Mouse (Mus musculus) B cell, adult 2 months (primary cell): ENCODE results near the gene Tns1.

ENCODE experiments used
- DNase-seq, 2 experiments: peaks; one replicate each; pipeline ENCODE4 v3.0.0; 2022

Tns1 gene

DNA sequence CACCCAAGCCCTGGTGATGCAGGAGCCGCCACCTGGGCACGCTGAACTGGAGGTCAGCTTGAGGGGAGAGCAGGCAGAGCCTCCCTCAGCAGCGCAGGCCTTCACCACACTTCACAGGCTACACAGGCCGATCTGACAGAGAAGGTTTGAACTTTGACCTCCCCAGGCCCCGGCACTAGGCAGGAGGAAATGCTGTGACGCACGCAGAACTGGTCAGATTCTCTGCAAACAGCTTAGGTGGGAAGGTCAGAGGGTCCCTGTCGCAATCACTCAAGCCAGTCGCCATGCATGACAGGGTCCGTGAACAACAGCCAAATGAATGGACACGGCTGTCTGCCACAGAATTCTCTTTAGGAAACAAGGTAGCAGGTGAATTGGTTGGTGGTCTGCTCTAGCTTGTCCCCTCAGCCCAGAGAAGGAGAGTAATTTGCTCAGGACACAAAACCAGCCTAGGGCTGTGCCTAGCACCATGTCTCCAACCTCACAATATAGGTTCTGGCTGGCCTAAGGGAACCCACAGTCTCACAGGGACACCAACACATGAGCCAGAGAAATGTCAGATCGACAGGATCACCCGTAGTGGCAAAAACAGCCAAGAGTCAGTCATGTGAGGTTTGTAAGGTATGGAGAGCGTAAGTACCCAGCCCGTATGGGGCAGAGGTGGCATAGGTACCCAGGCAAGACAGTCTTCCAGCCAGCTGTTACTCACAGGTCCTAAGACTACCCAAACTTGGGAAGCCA, 194.9 kb downstream of the Tns1 start:
- DNase-seq = no peak

- no peak for DNase-seq
Measured at GRCm38 (mm10) chr1:73928385-73928784, 195.9 kb downstream of the Tns1 start.

DNA sequence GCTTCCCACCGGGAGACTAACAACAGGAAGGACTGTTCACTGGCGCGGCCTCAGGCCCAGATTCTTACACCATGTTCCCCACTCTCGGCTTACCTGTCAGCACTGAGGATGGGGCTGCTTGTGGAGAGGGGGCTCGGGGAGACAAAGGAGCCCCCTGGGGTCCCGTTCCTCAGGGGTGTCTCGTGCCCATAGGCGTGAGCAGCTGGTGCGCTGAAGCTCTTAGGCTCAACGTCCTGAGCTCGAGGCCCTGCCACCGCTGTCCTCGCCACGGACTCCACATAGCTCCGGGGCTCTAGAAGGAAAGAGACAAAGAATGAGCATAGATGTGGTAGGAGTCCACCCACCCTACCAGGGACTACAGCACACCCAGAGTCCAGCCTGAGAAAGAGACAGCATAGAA, 196.4 kb downstream of the Tns1 start:
- no peak for DNase-seq

- no peak for DNase-seq
Measured at GRCm38 (mm10) chr1:73926279-73926678, 198.0 kb downstream of the Tns1 start.

DNA sequence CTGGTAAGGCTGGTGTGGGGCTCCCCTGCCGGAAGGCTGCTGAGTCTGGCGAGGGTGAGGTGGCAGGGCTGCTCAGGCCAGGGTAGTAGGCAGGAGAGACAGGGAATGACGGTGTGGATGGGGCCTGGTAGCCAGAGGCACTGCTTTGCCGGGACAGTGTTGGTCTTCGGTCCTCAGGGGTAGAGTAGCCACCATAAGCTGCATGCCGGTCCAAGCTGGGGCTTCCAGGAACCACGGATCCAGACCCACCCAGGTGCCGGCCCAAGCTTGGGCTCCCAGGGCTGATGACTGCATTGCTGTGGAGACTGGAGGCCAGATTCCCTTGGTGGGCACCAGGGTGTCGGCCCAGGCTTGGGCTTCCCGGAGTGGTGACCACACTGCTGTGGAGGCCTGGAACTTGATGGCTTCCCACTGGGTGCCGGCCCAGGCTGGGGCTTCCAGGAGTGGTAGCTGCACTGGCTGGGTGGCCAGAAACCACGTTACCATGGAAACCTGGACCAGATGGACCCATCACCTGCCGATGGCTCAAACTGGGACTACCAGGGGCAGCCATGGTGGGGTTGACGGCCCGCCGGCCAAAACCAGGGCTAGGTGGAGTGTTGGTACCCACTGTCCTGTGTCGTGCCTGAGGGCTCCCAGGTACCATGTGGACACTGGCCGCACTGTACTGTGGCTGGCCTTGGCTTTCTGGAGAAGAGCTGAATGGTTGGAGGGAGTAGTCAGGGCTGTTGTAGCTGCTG, 199.2 kb downstream of the Tns1 start:
- no peak for DNase-seq

GRCm38 (mm10) chr1:73924210-73924609, 200.0 kb downstream of the Tns1 start:
- DNase-seq = no peak

GRCm38 (mm10) chr1:73923185-73923584, 201.1 kb downstream of the Tns1 start:
- no peak for DNase-seq

DNA sequence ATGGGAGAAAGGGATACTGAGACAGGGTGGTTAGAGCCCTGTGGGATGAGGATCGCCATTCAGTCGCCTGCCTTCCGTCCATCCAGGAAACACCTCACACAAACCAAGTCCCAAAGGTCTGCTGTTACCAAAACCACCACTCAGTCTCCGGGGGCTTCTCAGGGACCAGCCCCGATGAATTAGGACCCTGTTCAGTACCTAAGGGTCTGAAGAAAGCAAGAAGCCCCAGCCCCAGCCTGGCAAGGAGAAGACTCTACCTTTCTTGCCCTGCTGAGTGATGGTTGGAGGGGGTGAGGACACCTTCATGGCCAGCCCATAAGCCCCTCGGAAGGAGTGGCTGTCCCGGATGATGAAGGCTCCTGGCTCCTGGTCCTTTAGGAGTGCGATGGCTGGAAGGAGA, 203.5 kb downstream of the Tns1 start:
- DNase-seq = no peak

GRCm38 (mm10) chr1:73919909-73920308, 204.3 kb downstream of the Tns1 start:
- DNase-seq = no peak

GRCm38 (mm10) chr1:73918001-73918400, 206.2 kb downstream of the Tns1 start:
- no peak for DNase-seq

DNA sequence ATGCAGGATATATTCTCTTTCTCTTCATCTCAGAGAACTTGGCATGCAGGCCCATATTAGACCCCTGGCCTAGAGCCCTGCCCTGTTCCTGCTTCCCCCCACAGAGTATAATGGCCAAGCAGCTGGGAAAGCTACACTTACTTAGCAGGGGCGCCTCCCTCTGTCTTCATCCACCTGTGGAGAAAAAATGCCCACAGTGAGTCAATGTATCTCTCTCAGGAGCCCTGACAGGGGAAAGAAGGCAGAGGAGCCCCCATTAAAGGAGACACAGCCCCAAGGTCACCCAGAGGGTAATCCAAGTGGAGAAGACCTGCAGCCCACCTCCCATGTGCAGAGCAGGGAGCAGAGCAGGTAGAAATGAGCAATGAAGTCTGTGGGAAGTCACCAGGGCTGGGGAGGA, 208.0 kb downstream of the Tns1 start:
- DNase-seq = no peak

- no peak for DNase-seq
Measured at GRCm38 (mm10) chr1:73915218-73916070, 208.8 kb downstream of the Tns1 start.

- no peak for DNase-seq
Measured at GRCm38 (mm10) chr1:73914076-73914475, 210.2 kb downstream of the Tns1 start.

GRCm38 (mm10) chr1:73913071-73914005, 210.9 kb downstream of the Tns1 start:
- DNase-seq = no peak

DNA sequence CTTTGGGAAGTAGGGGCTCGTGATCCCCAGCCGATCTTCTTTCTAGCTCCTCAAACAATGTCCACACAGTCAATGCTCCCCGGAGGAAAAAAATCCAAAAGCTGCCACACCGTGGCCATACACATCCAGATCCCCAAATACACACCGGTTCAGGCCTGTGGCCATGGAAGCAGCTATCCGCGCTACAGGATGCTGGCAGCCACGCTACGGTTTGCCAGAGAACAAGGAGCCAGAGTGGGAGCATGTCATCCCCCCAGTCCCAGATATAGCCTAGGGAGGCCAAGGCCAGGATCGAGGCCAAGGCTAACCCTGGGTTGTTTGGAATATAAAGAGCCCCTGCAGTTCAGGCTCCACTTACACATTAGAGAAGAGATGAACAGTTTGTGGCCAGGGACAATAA, 211.8 kb downstream of the Tns1 start:
- no peak for DNase-seq

DNA sequence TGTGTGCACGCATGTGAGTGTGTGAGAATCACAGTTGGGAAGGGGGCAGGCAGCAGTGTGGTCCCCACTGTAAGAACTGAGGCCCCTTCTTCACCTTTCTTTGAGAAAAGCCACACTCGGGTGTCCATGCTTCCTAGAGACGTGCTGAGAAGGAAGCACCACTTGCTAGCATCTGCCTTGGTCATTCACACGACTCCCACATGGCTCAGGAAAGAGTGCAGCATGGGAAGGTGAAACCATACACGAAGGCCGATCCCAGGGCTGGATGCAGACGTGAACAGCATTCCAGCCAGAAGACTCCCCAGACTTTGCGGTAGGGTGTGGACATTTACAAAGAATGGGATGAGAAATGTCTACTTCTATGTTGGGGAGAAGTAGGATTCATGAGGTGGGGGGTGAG, 212.3 kb downstream of the Tns1 start:
- no peak for DNase-seq

DNA sequence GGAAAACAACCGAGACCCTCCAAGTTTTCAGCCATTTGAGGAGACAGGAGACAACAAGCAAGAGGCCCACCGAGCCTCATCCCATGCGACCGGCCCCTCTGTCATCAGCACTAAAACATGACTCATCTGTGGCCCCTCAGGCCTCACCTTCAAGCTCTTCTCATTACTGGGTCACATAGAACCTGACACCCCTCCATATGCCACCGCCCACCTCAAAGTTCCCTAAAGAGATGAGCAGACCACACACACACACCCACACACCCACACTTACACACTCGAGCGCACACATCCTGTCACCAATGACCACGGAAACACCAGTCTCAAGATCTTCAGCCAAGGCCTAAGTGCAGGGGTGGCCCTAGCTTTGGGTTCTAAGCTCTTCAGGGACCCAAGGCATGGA, 213.5 kb downstream of the Tns1 start:
- peak; percentile 19 for DNase-seq

DNA sequence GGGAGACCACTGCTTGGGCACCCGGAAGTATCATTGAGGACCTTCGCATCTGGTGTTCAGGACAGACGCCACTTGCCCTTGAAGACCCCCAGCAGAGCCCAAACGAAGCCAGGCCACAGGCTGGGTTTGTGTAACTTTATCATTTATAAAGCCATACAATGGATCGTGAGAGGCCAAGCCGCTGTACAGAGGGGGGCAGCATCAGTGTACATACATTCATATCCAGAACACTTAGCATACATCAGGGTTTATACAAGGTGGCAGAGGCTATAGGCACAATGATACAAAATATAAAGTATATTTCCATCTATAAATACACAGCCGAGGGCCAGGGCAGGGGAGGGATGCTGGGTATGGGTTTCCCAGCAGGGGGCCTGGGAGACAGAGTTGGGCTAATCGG, 214.1 kb downstream of the Tns1 start:
- no peak for DNase-seq

- no peak for DNase-seq
Measured at GRCm38 (mm10) chr1:73909191-73909983, 214.9 kb downstream of the Tns1 start.

- DNase-seq = no peak
Measured at GRCm38 (mm10) chr1:73908081-73908960, 215.9 kb downstream of the Tns1 start.

DNA sequence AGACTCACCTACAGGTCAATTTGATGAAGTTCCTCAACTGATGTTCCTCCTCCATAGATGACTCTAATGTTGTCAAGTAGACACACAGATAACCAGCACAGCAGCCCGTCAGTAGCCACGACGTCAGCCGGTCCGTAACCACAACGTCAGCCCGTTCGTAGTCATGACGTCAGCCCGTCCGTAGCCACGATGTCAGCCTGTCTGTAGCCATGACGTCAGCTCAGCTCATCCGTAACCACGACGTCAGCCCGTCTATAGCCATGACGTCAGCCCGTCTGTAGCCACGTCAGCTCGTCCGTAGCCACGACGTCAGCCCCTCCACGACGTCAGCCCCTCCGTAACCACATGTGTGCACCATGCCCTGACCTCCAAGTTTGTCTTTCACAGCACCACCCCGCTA, 217.1 kb downstream of the Tns1 start:
- no peak for DNase-seq
